Mouse (Mus musculus): Measurements from ENCODE around the gene Atp1a4.

DNA sequence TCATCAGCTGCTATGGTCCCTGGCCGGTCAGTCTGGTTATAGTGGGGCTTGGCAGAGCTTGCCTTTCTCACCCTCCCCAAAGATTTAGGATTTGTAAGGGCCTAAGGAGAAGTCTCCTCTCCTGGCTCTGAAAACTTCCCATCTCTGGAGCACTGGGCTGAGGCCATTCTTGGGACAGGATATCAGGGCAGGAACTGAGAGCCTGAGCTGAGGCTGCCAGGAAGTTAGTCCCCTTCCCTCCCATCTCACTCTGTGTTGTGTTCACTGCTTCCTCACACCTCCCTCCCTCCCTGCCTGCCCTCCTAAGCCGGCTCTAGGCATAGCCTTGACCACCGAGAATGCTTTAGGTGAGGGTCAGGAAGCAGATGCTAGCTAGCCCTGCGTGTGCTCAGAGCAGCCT, 54.6 kb downstream of the Atp1a4 start:
- TF ChIP-seq CTCF (IDR thresholded peaks at IDR 0.05; ENCODE audit: low read depth) (no peak), EP300 (optimal IDR thresholded peaks at IDR 0.05) (no peak)
